Mouse (Mus musculus): ENCODE measurements around the gene Tle2. TPM values are rescaled to one million over a fixed set of nuclear protein-coding genes. Genes with fewer than 3 reads are reported as not detected.

The Tle2 gene
- polyA plus RNA-seq, 1 experiment from 2014 or later: 30.8 TPM

DNA sequence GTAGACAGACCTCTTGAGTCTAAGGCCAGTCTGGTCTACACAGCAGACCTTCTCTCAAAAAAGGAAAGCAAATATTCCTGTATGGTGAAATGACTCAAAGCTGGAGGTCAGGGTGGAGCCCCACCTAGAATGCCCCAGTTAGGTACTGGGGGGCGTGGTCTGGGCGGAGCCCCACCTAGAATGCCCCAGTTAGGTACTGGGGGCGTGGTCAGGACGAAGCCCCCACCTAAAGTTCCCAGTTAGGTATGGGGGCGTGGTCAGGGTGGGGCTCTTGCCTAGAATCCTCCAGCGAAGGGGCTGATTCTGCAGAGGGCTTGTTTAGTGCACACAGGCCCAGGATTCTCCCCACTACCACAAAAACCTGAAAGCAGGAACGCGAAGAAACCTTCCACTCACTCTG is 49.1 kb downstream of the Tle2 start:
- Histone ChIP-seq H3K36me3 (ENCODE audit: insufficient read depth, low read length) (peaks cover 27% of the 10 kb centered on the region), H3K4me2 (ENCODE audit: low read length) (no peak overlapping the region), H3K9me3 (replicated peaks; ENCODE audit: low read length) (no peaks in the 10 kb centered on the region), H3K27me3 (ENCODE audit: insufficient read depth, low read length) (no peaks in the 10 kb centered on the region), H3K27ac (no peak overlapping the region), H3K4me1 (replicated peaks; ENCODE audit: insufficient read depth, low read length) (no peaks in the 10 kb centered on the region), H3K4me3 (replicated peaks; ENCODE audit: low read depth, low read length) (no peak overlapping the region), H3K9ac (ENCODE audit: low read depth, low read length) (no peak overlapping the region)
- ATAC-seq (replicated peaks; ENCODE audit: low FRiP score, low read depth): no peak
- no peak for DNase-seq (ENCODE audit: low spot score)
- 55% methylated on average over 8 of the region's 8 CpGs for WGBS
- TF ChIP-seq CTCF (IDR thresholded peaks at IDR 0.05; ENCODE audit: low read depth): no peak

DNA sequence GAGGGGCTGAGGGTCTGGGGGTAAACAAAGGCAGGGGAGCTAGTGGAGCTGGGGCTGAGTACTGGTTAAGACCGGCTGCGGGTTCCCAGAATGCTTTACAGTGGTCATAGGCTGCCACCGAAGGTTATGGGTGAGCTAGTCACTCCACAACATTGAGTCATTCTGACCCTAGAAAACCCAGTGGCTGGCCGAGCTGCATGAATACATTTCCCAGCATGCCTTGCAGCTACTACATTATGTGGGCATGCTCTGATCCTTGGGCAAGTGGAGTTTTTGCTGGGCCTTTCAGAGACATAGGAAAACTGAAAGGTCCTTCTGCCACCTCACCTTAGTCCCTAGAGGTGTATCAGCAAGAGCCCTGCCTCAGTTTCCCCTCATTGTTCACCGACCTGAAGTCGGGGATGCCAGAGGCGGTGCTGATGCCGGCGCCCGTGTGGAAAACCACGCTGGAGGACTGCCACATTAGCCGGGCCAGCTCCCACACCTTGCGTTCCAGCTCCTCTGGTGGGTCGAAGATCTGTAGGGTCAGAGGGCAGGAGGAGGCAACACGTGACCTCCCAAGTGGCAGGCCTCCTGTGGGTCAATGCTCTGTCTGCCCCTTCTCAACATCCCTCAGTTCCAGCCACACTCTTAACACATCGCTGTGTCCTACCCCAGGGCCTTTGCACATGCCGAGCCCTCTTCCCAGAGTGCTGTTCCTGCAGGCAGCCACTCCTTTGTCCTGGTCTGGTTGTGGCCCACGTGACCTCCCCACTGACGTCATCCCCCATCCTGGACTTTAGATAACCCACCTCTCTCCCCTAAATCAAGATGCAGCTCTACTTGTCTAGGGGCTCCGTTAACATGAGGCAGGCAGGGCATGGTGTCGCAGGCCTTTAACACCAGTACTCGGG is 52.0 kb downstream of the Tle2 start:
- 83% methylated on average over 22 of the region's 22 CpGs for WGBS
- H3K9ac ChIP-seq (ENCODE audit: low read depth, low read length): peak overlapping the region; percentile 72
- DNase-seq (ENCODE audit: low spot score): no peak

DNA sequence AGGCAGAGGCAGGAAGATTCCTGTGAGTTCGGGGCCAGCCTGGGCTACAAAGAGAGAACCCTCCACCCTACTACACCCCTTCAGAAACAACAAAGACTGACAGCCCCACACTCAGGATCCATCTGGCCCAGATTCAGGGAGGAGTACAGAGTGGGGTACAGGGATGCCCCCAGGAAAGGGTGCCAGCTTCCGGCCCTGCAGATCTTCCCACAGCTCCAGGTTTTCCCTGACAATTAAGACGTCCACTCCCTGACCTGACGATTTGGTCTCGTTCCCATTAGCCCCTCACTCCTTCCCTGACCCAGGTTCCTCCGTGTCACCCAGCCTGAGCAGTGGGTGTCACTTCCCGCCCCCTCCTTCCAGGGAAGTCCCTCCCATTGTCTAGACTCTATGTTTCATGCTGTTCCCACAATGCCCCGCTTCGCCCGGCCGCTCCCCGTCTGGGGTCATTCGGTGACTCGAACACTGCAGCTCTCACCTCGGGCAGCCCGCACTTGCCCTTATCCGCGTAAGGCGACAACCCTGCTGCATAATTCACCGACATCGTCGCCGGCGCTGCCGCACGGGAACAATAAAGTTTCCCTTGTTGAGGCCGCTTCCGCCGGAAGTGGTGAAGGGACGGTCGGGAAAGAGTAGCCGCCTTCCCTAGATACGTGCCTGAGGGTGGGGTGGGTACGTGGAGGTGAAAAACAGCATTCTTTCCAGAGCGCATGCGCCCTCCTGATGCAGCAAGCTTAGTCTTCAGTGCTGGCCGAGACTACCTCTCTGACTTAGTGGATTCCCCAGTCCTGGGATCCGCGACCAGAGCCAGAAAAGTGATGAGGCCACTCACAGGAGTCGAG is 52.9 kb downstream of the Tle2 start, which contains the start of gene Sirt6:
Gene Sirt6 (minus strand): TSS at position 804 of the 842 bp plus-strand sequence.
- peak within 1 kb of the TSS; percentile 87 for H3K27ac ChIP-seq
- H3K9ac ChIP-seq (ENCODE audit: low read depth, low read length): peak within 1 kb of the TSS; percentile 72
- DNase-seq (ENCODE audit: low spot score) (peak; percentile 98), ATAC-seq (replicated peaks; ENCODE audit: low FRiP score, low read depth) (peak; percentile 91)
- WGBS: 4% methylated on average over 40 of the region's 40 CpGs
- H3K9me3 ChIP-seq (replicated peaks; ENCODE audit: low read length): no peaks in the 10 kb centered on the region
- no peak for TF ChIP-seq CTCF (IDR thresholded peaks at IDR 0.05; ENCODE audit: low read depth)
- H3K36me3 ChIP-seq (ENCODE audit: insufficient read depth, low read length): peaks cover 17% of the 10 kb centered on the region; the same call in 1 of the 2 replicates
- H3K4me1 ChIP-seq (replicated peaks; ENCODE audit: insufficient read depth, low read length): no peaks in the 10 kb centered on the region
- H3K4me3 ChIP-seq (replicated peaks; ENCODE audit: low read depth, low read length): peak within 1 kb of the TSS; percentile 69
- H3K4me2 ChIP-seq (ENCODE audit: low read length): peak within 1 kb of the TSS; percentile 83
- no peaks in the 10 kb centered on the region for H3K27me3 ChIP-seq (ENCODE audit: insufficient read depth, low read length)

More for the DNA sequence above, 52.0 kb downstream of the Tle2 start:
- TF ChIP-seq CTCF (IDR thresholded peaks at IDR 0.05; ENCODE audit: low read depth): no peak
- Histone ChIP-seq H3K9me3 (replicated peaks; ENCODE audit: low read length) (no peaks in the 10 kb centered on the region), H3K27me3 (ENCODE audit: insufficient read depth, low read length) (no peaks in the 10 kb centered on the region), H3K4me1 (replicated peaks; ENCODE audit: insufficient read depth, low read length) (no peaks in the 10 kb centered on the region), H3K4me3 (replicated peaks; ENCODE audit: low read depth, low read length) (peak overlapping the region; percentile 69), H3K27ac (peak overlapping the region; percentile 87; the same call in 1 of the 2 replicates), H3K36me3 (ENCODE audit: insufficient read depth, low read length) (peaks cover 23% of the 10 kb centered on the region; the same call in 1 of the 2 replicates), H3K4me2 (ENCODE audit: low read length) (peak overlapping the region; percentile 83)
- ATAC-seq (replicated peaks; ENCODE audit: low FRiP score, low read depth): peak; percentile 6

DNA sequence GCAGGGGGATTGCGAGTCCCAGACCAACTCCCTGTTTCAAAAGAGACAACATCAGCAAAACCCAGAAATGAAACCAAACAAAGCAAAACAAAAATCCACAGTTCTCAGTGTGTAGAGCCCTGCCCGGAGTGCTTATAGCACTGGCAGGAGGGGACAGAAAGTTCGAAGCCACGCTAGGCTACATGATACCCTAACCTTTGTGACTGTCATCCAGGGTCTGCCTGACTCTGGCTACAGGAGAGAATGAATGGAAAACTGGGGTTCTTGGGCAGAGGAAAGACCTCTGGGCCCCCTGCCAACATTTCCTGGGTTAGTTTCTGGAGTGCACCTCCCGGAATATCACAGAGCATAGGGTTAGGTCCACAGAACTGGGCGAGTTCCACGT is 53.5 kb downstream of the Tle2 start:
- Histone ChIP-seq H3K27me3 (ENCODE audit: insufficient read depth, low read length) (no peaks in the 10 kb centered on the region), H3K27ac (peak overlapping the region; percentile 87), H3K36me3 (ENCODE audit: insufficient read depth, low read length) (peaks cover 17% of the 10 kb centered on the region; the same call in 1 of the 2 replicates), H3K4me2 (ENCODE audit: low read length) (peak overlapping the region; percentile 83), H3K9ac (ENCODE audit: low read depth, low read length) (peak overlapping the region; percentile 72), H3K9me3 (replicated peaks; ENCODE audit: low read length) (no peaks in the 10 kb centered on the region), H3K4me3 (replicated peaks; ENCODE audit: low read depth, low read length) (peak overlapping the region; percentile 69), H3K4me1 (replicated peaks; ENCODE audit: insufficient read depth, low read length) (no peaks in the 10 kb centered on the region)
- no peak for TF ChIP-seq CTCF (IDR thresholded peaks at IDR 0.05; ENCODE audit: low read depth)
- 34% methylated on average over 7 of the region's 7 CpGs for WGBS
- ATAC-seq (replicated peaks; ENCODE audit: low FRiP score, low read depth): peak; percentile 18; the same call in 1 of the 2 replicates
- peak; percentile 15 for DNase-seq (ENCODE audit: low spot score)

DNA sequence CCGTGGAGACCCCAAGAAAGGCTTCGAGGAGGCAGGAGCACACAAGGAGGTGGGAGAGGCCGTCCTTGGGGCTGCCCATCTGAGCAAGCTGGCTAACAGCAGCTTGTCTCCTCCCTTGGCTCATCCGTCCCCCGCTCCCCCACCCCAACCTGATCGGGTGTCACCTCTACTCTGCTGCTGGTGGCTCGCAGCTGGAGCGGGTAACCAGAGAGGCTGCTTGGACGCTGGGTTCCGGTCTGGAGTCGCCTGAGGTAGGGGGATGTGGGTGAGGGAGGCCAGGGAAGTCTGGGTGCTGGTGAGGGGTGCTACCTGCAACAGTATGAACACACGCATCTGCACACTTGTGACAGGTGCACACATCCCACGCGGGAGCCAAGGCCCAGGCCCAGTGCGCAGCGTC is 54.0 kb downstream of the Tle2 start, which contains the start of gene Ankrd24:
Gene Ankrd24 (plus strand): TSS at position 151 of the 400 bp plus-strand sequence.
- WGBS: 66% methylated on average over 16 of the region's 16 CpGs

More for the DNA sequence above, 54.0 kb downstream of the Tle2 start, which contains the start of gene Ankrd24:
- Histone ChIP-seq H3K27me3 (ENCODE audit: insufficient read depth, low read length) (no peaks in the 10 kb centered on the region), H3K4me2 (ENCODE audit: low read length) (peak within 1 kb of the TSS; percentile 83), H3K9me3 (replicated peaks; ENCODE audit: low read length) (no peaks in the 10 kb centered on the region), H3K27ac (peak within 1 kb of the TSS; percentile 87), H3K9ac (ENCODE audit: low read depth, low read length) (peak within 1 kb of the TSS; percentile 72), H3K4me1 (replicated peaks; ENCODE audit: insufficient read depth, low read length) (no peaks in the 10 kb centered on the region; the same call in 1 of the 2 replicates), H3K36me3 (ENCODE audit: insufficient read depth, low read length) (peaks cover 17% of the 10 kb centered on the region; the same call in 1 of the 2 replicates), H3K4me3 (replicated peaks; ENCODE audit: low read depth, low read length) (peak within 1 kb of the TSS; percentile 69)
- DNase-seq (ENCODE audit: low spot score) (peak; percentile 69), ATAC-seq (replicated peaks; ENCODE audit: low FRiP score, low read depth) (0 out of 2 replicates have a peak, but pooled peaks have one; percentile 6)
- no peak for TF ChIP-seq CTCF (IDR thresholded peaks at IDR 0.05; ENCODE audit: low read depth)
